Mouse (Mus musculus) ES-E14 (cell line): ENCODE results near the gene Gm10837. TPM values are rescaled to one million over a fixed set of nuclear protein-coding genes. Genes with fewer than 3 reads are reported as not detected.

Experiments
- DNase-seq: peaks from one replicate; pipeline ENCODE4 v3.0.0-alpha.2; 2013; ENCODE audit warnings: low read depth, low spot score
- H3K27ac ChIP-seq: 2 replicates; pipeline ENCODE4 v1.5.1; 2012; ENCODE audit warnings: low read depth, mild to moderate bottlenecking, low read length, moderate library complexity, mixed read lengths; ENCODE audit not compliant: poor library complexity, insufficient read depth, severe bottlenecking
- H3K36me3 ChIP-seq: 2 replicates; pipeline ENCODE4 v1.6.1; 2012; ENCODE audit warnings: mild to moderate bottlenecking, low read length, moderate library complexity, mixed read lengths; ENCODE audit not compliant: control insufficient read depth, poor library complexity, insufficient read depth, severe bottlenecking
- H3K4me1 ChIP-seq, 2 experiments: fragments of 150-350 bp in 1 of 2; sonication (generic) in 1 of 2; 2 replicates each; pipeline ENCODE4 v1.6.1; 2012; ENCODE audit warnings: low read length in 2 of 2, mild to moderate bottlenecking in 1 of 2, mixed read lengths in 1 of 2; ENCODE audit not compliant: control insufficient read depth in 2 of 2, insufficient read depth in 2 of 2, poor library complexity in 1 of 2
- H3K4me3 ChIP-seq, 2 experiments: fragments of 150-350 bp in 1 of 2; sonication (generic) in 1 of 2; 2 replicates each; pipeline ENCODE4 v1.5.1; 2012; ENCODE audit warnings: low read length in 2 of 2, low read depth in 1 of 2, mild to moderate bottlenecking in 1 of 2, mixed read lengths in 1 of 2; ENCODE audit not compliant: insufficient read depth in 1 of 2, poor library complexity in 1 of 2, severe bottlenecking in 1 of 2
- H3K9ac ChIP-seq: 2 replicates; pipeline ENCODE4 v1.6.1; 2012; ENCODE audit warnings: low read depth, mild to moderate bottlenecking, low read length, mixed read lengths; ENCODE audit not compliant: poor library complexity, insufficient read depth, severe bottlenecking
- H3K9me3 ChIP-seq: fragments of 150-350 bp; sonication (generic); 2 replicates; pipeline ENCODE4 v1.6.1; 2012; ENCODE audit warnings: low read depth, mild to moderate bottlenecking, low read length; ENCODE audit not compliant: control insufficient read depth, insufficient read depth
- CHD2 ChIP-seq: IDR thresholded peaks from 2 replicates; pipeline ENCODE4 v1.6.1; 2014; ENCODE audit warnings: mild to moderate bottlenecking, low read depth, low read length, inconsistent platforms
- HCFC1 ChIP-seq: IDR thresholded peaks from 2 replicates; pipeline ENCODE4 v1.6.1; 2012; ENCODE audit warnings: low read length, inconsistent platforms, borderline replicate concordance; ENCODE audit not compliant: insufficient read depth
- MAFK ChIP-seq: IDR thresholded peaks from 2 replicates; pipeline ENCODE4 v1.6.1; 2014; ENCODE audit warnings: mild to moderate bottlenecking, low read depth, low read length, inconsistent platforms; ENCODE audit not compliant: insufficient read depth
- ZC3H11A ChIP-seq: IDR thresholded peaks from 2 replicates; pipeline ENCODE4 v1.6.1; 2012; ENCODE audit warnings: low read depth, mild to moderate bottlenecking, inconsistent platforms, low read length, borderline replicate concordance
- ZNF384 ChIP-seq: IDR thresholded peaks from 2 replicates; pipeline ENCODE4 v1.6.1; 2012; ENCODE audit warnings: low read depth, low read length, inconsistent platforms
- in situ Hi-C, 2 experiments: fragments of 600-800 bp; cut with MboI; formaldehyde crosslinking; loops; one replicate each; pipeline ENCODE4 v1.15.1; 2025; ENCODE audit warnings: low sequenced_read_pairs in 2 of 2, inconsistent platforms in 1 of 2; ENCODE audit not compliant: unreplicated experiment in 2 of 2
- total RNA-seq: library from RNA; depleted of rRNA; stranded (reverse); fragments of 300-350 nt; gene quantifications from 2 replicates; pipeline ENCODE4 v1.2.3, GENCODE M21; 2012

Gene Gm10837
- total RNA-seq, 1 experiment, result not detected

GRCm38 (mm10) chr14:122467926-122468841, 22.2 kb upstream of the Gm10837 start:
- in situ Hi-C loops, result no loop called here
- Histone ChIP-seq H3K4me1 (peaks cover 2 to 3% of the 10 kb centered on the region in 2 experiments; a peak in 1 of 4 replicates), H3K9me3 (no peaks in the 10 kb centered on the region), H3K9ac (no peak overlapping the region), H3K4me3 (peak overlapping the region; percentile 12 to 13; a peak in 3 of 4 replicates), H3K27ac (peak overlapping the region; percentile 33), H3K36me3 (no peaks in the 10 kb centered on the region)
- no peak for DNase-seq
- TF ChIP-seq ZC3H11A (no peak), ZNF384 (no peak), CHD2 (no peak)

DNA sequence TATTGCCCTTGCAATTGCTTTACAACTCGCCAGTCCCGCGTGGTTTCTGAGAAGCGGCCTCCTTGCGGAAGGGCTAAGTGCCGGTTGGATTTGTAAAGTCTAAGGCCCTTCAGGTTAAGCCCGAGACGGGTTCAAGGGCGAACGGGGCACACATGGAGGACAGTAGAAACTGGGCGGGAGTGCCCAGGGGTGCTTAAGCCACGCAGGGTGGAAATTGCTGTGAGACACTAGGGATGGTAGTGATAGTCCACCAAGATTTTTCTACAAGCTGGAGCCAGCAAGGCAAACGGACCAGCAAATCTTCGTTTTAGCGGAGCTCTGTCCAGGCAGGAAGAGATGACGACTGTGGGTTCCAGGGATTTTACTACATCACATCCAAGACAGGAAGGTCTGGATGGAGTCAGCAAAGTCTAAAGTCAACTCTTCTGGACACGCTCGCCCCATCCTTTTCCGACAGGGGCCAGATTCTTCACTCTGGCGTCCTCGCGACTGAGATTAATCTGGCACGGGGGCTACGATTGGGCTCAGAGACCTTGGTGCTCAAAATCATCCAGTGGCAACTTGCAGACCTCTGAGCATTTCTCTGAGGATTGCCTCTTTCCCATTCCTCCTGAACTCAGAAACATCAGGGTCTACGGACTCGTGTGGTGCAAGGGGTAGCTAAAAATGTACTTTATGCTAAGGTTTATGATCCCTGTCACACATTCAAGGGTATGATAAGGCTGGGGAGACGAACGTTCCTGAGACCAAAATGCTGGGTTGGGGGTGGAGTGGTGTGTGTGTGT, 21.2 kb upstream of the Gm10837 start:
- no peak for DNase-seq
- H3K9me3 ChIP-seq, result no peaks in the 10 kb centered on the region
- H3K27ac ChIP-seq, result peak overlapping the region; percentile 50
- in situ Hi-C loops, result no loop called here
- peaks cover 2 to 3% of the 10 kb centered on the region in 2 experiments; a peak in 1 of 4 replicates for H3K4me1 ChIP-seq
- H3K4me3 ChIP-seq, result peak overlapping the region; percentile 1 to 32; a peak in 3 of 4 replicates
- 0 out of 2 replicates have a peak overlapping the region, but pooled peaks have one; percentile 3 for H3K9ac ChIP-seq
- TF ChIP-seq ZNF384 (no peak), HCFC1 (no peak), ZC3H11A (no peak), MAFK (no peak)
- H3K36me3 ChIP-seq, result no peaks in the 10 kb centered on the region

DNA sequence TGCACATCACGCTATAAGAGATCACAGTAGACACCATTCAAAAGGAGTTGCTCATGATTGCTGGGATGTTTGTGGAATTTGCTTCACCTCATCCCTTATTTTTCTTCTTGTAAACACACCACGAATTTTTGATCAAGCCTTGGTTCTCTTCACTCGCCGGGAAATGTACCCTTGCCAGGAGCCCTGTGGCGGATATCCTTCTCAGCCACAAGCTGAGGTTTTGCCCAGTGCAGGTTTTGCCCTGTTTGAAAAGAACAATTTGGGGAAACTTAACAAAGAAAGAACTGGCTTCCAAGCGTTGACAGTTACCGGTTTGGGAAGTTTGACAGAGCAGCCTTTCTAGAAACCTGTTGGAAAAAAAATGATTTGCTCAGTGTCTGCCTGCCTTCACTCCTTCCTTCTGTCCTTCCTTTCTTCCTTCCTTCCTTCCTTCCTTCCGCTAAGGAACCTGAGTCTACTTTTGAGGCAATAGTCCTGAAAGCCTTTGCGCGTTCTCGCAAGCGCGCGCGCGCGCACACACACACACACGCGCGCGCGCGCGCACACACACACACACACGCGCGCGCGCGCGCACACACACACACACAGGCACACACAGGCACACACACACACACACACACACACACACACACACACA, 18.8 kb upstream of the Gm10837 start:
- no peak overlapping the region for H3K4me3 ChIP-seq
- H3K9ac ChIP-seq, result no peak overlapping the region
- peaks cover 4% of the 10 kb centered on the region; the same call in 1 of the 2 replicates for H3K36me3 ChIP-seq
- in situ Hi-C loops, result no loop called here
- TF ChIP-seq HCFC1 (no peak), MAFK (no peak), ZNF384 (no peak), ZC3H11A (no peak)
- H3K4me1 ChIP-seq, result peaks cover 2 to 3% of the 10 kb centered on the region in 2 experiments; a peak in 1 of 4 replicates
- no peak overlapping the region for H3K27ac ChIP-seq
- DNase-seq, result no peak
- no peaks in the 10 kb centered on the region for H3K9me3 ChIP-seq

GRCm38 (mm10) chr14:122472161-122472560, 18.2 kb upstream of the Gm10837 start:
- Histone ChIP-seq H3K4me3 (no peak overlapping the region), H3K9ac (no peak overlapping the region), H3K9me3 (no peaks in the 10 kb centered on the region), H3K4me1 (peaks cover 2 to 3% of the 10 kb centered on the region in 2 experiments; a peak in 1 of 4 replicates), H3K36me3 (peaks cover 6% of the 10 kb centered on the region; the same call in 1 of the 2 replicates), H3K27ac (no peak overlapping the region)
- no peak for DNase-seq
- in situ Hi-C loops, result no loop called here
- no peak for TF ChIP-seq ZNF384
- TF ChIP-seq ZC3H11A, result no peak
- no peak for TF ChIP-seq HCFC1
- no peak for TF ChIP-seq CHD2
